In genomic region chrX:94431548-94432375, GRCm38 (mm10) we compare ENCODE assay signal across 8 mouse cellular contexts.
DNase-seq lines count a peak whose midpoint lies in the region; ATAC-seq and TF ChIP-seq lines count a peak whose summit lies in the region.

No protein-coding gene starts in this region.

- H3K4me2 ChIP-seq in forebrain, embryonic 11.5 days (ENCODE audit: low read depth, low read length, severe bottlenecking) = no peak overlapping the region
- H3K4me2 ChIP-seq in forebrain, postnatal 0 days (ENCODE audit: low read depth) = no peak overlapping the region
- H3K4me2 ChIP-seq in neural tube, embryonic 14.5 days (ENCODE audit: low read depth, low read length) = no peak overlapping the region

- H3K36me3 ChIP-seq in forebrain, embryonic 11.5 days (ENCODE audit: control insufficient read depth, insufficient read depth, low read length) = no peaks in the 10 kb centered on the region
- no peaks in the 10 kb centered on the region for H3K36me3 ChIP-seq in forebrain, embryonic 10.5 days (replicated peaks)
- no peaks in the 10 kb centered on the region for H3K36me3 ChIP-seq in forebrain, postnatal 0 days (ENCODE audit: insufficient read depth)
- H3K36me3 ChIP-seq in neural tube, embryonic 14.5 days (ENCODE audit: control insufficient read depth, insufficient read depth, low read length) = no peaks in the 10 kb centered on the region

- H3K4me3 ChIP-seq in forebrain, embryonic 11.5 days (ENCODE audit: low read depth, low read length) = no peak overlapping the region
- H3K4me3 ChIP-seq in forebrain, embryonic 10.5 days = no peak overlapping the region
- no peak overlapping the region for H3K4me3 ChIP-seq in forebrain, postnatal 0 days (ENCODE audit: low read depth, low read length)
- no peak overlapping the region for H3K4me3 ChIP-seq in neural tube, embryonic 14.5 days (ENCODE audit: low read depth, low read length)

- no peaks in the 10 kb centered on the region for H3K4me1 ChIP-seq in forebrain, embryonic 11.5 days (replicated peaks; ENCODE audit: control insufficient read depth, insufficient read depth, low read length)
- H3K4me1 ChIP-seq in forebrain, embryonic 10.5 days = no peaks in the 10 kb centered on the region
- H3K4me1 ChIP-seq in forebrain, postnatal 0 days (ENCODE audit: insufficient read depth) = no peaks in the 10 kb centered on the region
- H3K4me1 ChIP-seq in neural tube, embryonic 14.5 days (ENCODE audit: control insufficient read depth, insufficient read depth, low read length) = no peaks in the 10 kb centered on the region

- H3K9ac ChIP-seq in forebrain, embryonic 11.5 days (ENCODE audit: low read length) = no peak overlapping the region
- no peak overlapping the region for H3K9ac ChIP-seq in forebrain, postnatal 0 days
- H3K9ac ChIP-seq in neural tube, embryonic 14.5 days (replicated peaks; ENCODE audit: low read depth, low read length) = no peak overlapping the region

- peak; percentile 72 for TF ChIP-seq CTCF in forebrain, postnatal 0 days (IDR thresholded peaks at IDR 0.05; ENCODE audit: low read depth)

- no peak overlapping the region for H3K27ac ChIP-seq in forebrain, embryonic 11.5 days (ENCODE audit: low read depth, low read length)
- H3K27ac ChIP-seq in forebrain, embryonic 10.5 days = no peak overlapping the region
- no peak overlapping the region for H3K27ac ChIP-seq in forebrain, postnatal 0 days (ENCODE audit: low read depth, low read length)
- no peak overlapping the region for H3K27ac ChIP-seq in neural tube, embryonic 14.5 days (ENCODE audit: low read depth, low read length)

- 51% methylated on average over 9 of the region's 9 CpGs for WGBS in forebrain, embryonic 11.5 days
- WGBS in forebrain, embryonic 10.5 days = 44% methylated on average over 9 of the region's 9 CpGs
- 41% methylated on average over 9 of the region's 9 CpGs for WGBS in forebrain, postnatal 0 days
- WGBS in neural tube, embryonic 14.5 days = 33% methylated on average over 9 of the region's 9 CpGs

- DNase-seq in forebrain, embryonic 11.5 days (ENCODE audit: low spot score) = no peak
- DNase-seq in forebrain, embryonic 10.5 days (ENCODE audit: extremely low spot score, low spot score) = no peak
- DNase-seq in urinary bladder, postnatal 25 days (ENCODE audit: low spot score) = peak; percentile 9
- no peak for DNase-seq in urinary bladder, postnatal 10 days (ENCODE audit: low spot score)
- DNase-seq in forebrain, postnatal 0 days = peak; percentile 64
- DNase-seq in layer of hippocampus, adult 9-10 months (ENCODE audit: low spot score) = peak; percentile 10
- DNase-seq in gastrocnemius, postnatal 4 days (ENCODE audit: low spot score in 2 of 2) = no peak

- ATAC-seq in forebrain, embryonic 11.5 days (replicated peaks; ENCODE audit: low FRiP score) = peak; percentile 65; the same call in 1 of the 2 replicates
- peak; percentile 92 for ATAC-seq in forebrain, postnatal 0 days
- peak; percentile 81 for ATAC-seq in neural tube, embryonic 14.5 days (ENCODE audit: low read depth)

- no peaks in the 10 kb centered on the region for H3K9me3 ChIP-seq in forebrain, embryonic 11.5 days (ENCODE audit: control insufficient read depth, low read length)
- no peaks in the 10 kb centered on the region for H3K9me3 ChIP-seq in forebrain, embryonic 10.5 days
- no peaks in the 10 kb centered on the region for H3K9me3 ChIP-seq in forebrain, postnatal 0 days (ENCODE audit: low read length)
- H3K9me3 ChIP-seq in neural tube, embryonic 14.5 days (ENCODE audit: control insufficient read depth, low read length) = no peaks in the 10 kb centered on the region

- H3K27me3 ChIP-seq in forebrain, embryonic 11.5 days (ENCODE audit: control insufficient read depth, insufficient read depth, low read length) = peaks cover 8% of the 10 kb centered on the region; the same call in 1 of the 2 replicates
- H3K27me3 ChIP-seq in forebrain, embryonic 10.5 days (ENCODE audit: poor library complexity, severe bottlenecking) = peaks cover 85% of the 10 kb centered on the region
- no peaks in the 10 kb centered on the region for H3K27me3 ChIP-seq in forebrain, postnatal 0 days (ENCODE audit: insufficient read depth, low read length)
- no peaks in the 10 kb centered on the region for H3K27me3 ChIP-seq in neural tube, embryonic 14.5 days (ENCODE audit: control insufficient read depth, insufficient read depth, low read length)

Comparison
In these comparisons a context has a peak if more than half of its experiments do, and no peak if none do; other contexts are left out.
1. DNase-seq: peak in urinary bladder, postnatal 25 days (single experiment), forebrain, postnatal 0 days (single experiment) and layer of hippocampus, adult 9-10 months (single experiment); none in forebrain, embryonic 11.5 days (single experiment), forebrain, embryonic 10.5 days (single experiment), urinary bladder, postnatal 10 days (single experiment) and gastrocnemius, postnatal 4 days (0 of 2).
2. Peak in every context shown above with its lines, with median percentiles within 50 percentile points of each other: ATAC-seq.